Mouse (Mus musculus): ENCODE results near the gene Tmem159.

DNA sequence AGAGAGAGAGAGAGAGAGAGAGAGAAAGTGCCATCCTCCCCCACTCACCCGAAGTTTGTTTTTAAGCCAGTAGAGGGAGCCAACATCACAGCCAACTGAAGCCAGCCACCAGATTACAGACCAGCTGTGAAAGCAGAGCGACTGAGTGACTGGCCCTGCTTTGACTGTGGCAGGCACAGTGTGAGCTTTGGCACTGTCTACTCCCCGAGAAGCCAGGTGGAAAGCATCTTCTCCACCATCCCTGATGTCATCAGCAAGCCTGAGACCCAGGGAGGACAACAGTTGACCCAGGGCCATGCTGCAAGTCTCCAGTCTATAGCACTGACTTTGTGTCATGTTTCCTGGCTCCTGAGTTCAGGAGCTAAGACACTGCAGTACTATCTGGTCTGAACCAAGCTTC is 22.7 kb downstream of the Tmem159 start:
- no peak for TF ChIP-seq EP300 (IDR thresholded peaks at IDR 0.05; ENCODE audit: low read depth)
- peak; percentile 89 for TF ChIP-seq CTCF (IDR thresholded peaks at IDR 0.05; ENCODE audit: low read depth)

Measured in liver, postnatal 0 days (tissue).